Mouse (Mus musculus): ENCODE data around the gene Olig2.
"Not testable (repeated sequence)": the region's sequence is repeated elsewhere in the genome, so short reads cannot be mapped to it uniquely, and the experiment has no call there.

The Olig2 gene

GRCm38 (mm10) chr16:91226883-91227759 is 1.9 kb downstream of the Olig2 start:
- no peak for DNase-seq (ENCODE audit: low spot score)

GRCm38 (mm10) chr16:91227760-91228043 is 2.4 kb downstream of the Olig2 start:
- DNase-seq (ENCODE audit: low spot score) = no peak

DNA sequence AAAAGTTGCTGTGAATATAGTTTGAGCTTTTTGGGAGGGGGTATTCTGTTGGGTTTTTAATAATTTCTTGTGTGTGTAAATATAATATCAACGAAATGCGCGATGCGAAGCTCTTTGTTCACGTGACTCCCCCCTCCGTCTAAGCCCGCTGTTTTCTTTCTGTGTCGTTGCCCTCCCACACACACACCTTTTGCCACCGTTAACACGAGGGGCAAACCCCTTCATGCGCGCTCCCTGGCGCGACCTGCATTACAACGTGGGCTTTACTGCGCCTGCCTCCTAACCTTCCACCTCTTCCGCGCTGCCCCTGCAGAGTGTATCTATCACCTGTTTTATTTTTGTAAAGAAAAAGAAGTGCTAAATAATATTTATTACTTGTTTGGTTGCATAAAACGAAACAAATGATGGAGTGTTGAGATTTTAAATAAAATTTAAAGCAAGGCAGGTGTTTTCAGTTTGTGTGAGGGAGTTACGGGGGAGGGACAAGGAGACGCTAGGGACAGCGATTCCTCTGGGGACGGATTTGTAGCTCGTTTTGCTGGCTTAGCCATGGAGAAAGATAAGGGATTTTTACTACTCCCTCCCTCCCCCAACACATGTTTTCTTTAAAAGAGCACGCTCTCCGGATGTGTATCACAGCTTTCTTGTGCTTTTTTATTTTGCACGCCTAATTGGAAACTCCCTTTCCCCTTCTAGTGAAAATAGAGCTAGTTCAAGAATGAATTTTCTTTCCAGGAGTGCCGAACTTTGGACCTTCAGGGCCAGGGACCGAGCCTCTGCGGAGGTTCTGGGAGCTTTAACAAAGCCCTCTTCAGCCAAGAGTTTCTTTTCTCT is 3.2 kb downstream of the Olig2 start:
- DNase-seq (ENCODE audit: low spot score) = no peak

- no peak for DNase-seq (ENCODE audit: low spot score)
Observed at GRCm38 (mm10) chr16:91229072-91229348, 3.8 kb downstream of the Olig2 start.

DNA sequence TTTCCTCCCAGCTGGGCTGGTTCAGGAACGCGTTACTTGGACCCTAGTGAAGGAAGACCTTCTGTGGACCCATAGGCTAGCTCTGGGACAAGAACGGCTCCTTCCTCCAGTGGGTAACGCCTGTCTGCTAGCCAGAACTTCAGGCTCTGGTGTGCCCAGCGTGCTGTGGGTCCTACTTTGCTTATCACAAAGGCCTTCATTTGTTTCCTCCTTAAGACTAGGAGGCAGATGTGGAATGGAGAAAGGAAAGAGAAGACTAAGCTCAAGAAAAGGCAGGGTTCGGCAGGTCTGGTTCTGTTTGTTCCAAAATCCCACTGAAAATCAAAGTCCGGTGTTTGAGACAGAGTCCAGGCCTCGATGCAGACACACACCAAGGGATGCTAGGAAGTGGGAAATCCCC is 4.4 kb downstream of the Olig2 start:
- DNase-seq (ENCODE audit: low spot score) = no peak

DNA sequence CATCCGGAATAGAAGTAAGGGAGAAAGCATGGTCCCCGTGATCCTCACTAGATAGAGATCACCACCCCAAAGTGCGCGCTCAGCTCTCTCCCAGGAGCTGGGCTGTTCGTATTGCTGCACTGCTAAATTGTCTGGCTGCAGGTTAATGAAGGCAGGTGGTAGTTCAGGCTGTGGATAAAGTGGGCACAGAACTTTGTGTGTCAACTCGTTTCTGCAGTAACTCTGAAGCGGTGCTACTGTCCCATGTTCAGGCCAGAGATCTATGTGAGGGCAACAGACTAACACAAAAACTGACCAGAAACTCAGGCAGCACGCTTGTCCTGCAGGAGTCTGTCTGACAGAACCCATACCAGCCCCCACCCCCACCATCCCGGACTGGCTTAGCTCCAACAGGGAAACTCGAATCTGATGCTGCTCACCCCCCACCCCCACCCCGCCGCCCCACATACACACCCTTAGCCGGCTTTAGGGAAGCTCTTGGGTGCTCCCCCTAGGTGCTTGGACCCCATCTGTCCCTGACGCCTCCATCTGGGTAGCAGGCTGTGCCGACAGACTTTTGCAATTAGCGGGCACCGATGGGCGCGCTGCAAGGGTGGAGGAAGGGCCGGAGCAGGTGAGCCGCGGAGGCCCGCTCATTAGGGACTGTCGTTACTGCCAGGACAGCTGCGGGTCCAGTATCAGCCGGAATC is 6.7 kb downstream of the Olig2 start:
- no peak for DNase-seq (ENCODE audit: low spot score)

GRCm38 (mm10) chr16:91232470-91233240 is 7.4 kb downstream of the Olig2 start:
- no peak for DNase-seq (ENCODE audit: low spot score)

DNA sequence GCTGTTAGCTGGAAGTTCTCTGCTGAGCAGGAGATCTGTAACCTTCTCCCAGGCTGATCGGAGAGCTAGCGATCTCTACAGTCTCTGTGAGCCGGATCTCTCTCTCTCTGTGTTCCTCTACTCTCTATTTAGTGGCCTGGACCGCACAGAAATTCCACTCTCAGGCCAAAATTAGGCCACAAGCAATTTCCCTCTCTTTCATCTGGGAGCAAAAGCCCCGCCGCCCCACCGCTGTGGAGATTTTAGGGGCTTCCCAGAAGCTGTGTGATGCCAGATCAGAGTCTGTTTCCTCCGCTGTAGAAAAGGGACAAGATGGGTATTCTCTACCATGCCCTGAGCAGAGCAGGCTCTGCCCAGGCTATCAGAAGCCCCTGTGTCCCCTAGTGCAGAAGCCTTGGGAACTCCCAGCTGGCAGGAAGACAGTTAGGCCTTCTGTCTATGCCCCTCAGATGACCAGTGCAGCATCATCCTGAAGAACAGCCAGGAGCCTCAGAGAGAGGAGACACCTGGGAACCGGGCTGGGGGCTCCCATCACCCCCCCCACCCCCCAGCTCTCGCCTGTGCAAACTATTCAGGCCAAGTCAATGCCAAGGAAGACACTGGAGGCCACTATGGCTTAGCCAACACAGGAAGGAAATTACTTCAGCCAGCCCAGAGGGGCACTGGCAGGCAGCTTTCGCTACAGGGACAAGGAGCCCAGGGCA is 8.1 kb downstream of the Olig2 start:
- DNase-seq (ENCODE audit: low spot score) = no peak

GRCm38 (mm10) chr16:91239024-91239423 is 13.8 kb downstream of the Olig2 start:
- no peak for DNase-seq (ENCODE audit: low spot score)

DNA sequence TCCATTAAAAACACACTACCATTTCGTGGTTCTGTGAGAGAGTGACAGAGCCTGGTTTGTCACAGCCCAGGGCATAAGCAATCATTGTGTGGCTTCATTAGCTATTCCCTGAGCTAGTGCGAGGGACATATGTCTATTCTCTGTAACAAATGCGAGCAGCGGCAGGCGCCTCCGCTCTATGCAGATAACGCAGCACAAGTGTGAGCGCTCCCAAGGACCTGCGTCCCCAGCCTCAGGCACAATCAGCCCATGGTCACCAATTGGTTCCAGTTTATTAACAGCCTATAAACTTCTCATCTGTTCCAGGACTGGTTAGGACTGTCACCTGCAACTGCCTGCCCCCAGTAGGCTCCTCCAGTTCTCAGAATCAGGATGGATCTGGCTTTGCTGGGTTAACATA is 21.0 kb downstream of the Olig2 start:
- no peak for DNase-seq (ENCODE audit: low spot score)

DNA sequence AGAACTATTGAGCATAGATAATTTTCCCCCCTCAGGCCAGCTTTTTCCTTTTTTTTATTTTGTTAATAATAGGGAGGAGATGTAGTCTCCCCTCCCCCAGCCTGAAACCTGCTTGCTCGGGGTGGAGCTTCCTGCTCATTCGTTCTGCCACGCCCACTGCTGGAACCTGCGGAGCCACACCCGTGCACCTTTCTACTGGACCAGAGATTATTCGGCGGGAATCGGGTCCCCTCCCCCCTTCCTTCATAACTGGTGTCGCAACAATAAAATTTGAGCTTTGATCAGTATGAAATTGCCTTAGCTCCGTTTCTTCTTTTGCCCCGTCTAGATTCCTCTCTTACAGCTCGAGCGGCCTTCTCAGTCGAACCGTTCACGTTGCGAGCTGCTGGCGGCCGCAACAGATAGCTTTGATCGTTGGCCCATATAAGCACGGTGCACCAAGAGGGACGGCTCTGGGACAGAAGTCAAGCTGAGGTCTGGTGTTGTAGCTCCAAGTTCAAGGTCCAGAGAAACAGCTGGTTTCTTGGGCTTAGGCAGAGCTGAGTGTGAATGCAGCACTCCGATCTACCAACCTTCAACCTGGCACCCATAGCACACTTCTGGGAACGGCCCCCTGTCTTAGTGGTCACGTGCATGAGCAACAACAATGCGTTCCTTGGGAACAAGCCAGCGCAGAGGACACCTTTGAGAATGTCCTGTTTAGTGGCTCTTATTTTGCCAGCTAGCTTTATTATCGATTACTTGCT is 30.3 kb downstream of the Olig2 start:
- DNase-seq (ENCODE audit: low spot score) = not testable (repeated sequence)

- DNase-seq (ENCODE audit: low spot score) = no peak
Observed at GRCm38 (mm10) chr16:91258956-91259355, 33.7 kb downstream of the Olig2 start.

- DNase-seq (ENCODE audit: low spot score) = no peak
Observed at GRCm38 (mm10) chr16:91260861-91261260, 35.6 kb downstream of the Olig2 start.

DNA sequence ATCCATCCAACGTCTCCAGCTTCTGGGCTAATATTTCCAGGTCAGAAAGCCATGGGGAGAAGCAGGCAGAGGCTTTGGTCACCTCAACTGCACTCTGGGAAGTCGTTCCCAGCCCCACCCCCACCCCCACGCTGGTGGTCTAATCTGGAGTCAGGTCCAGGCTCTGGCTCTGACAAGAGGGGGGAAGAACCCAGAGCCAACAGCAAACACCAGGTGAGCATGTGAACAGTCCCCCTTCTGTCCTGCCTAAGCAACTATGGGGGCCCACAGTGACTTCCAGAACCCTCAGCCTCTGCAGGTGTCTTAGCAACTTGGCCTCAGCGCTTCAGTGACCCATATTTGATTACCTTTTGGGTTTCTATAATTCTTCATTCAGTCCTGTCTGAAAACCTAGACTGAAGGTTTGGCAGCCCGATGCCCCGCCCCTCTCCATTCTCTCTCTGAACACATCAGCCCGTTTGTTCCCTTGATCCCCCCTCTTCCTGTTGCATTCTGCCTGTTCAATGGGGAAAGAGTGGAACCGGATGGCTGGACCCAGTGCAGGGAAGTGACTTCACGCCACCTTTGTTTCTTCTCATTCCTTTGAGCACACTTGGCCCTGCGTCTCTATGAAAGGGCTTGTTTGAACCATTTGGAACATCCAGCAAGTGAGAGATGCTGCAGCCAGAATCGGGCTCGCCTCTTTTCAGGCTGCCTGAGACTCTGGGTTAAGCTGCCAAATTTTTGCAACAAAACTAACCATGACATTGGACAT is 37.4 kb downstream of the Olig2 start:
- peak; percentile 47 for DNase-seq (ENCODE audit: low spot score)

- DNase-seq (ENCODE audit: low spot score) = no peak
Observed at GRCm38 (mm10) chr16:91265972-91266371, 40.7 kb downstream of the Olig2 start.

GRCm38 (mm10) chr16:91268724-91269452 is 43.6 kb downstream of the Olig2 start:
- DNase-seq (ENCODE audit: low spot score) = no peak

- peak; percentile 69 for DNase-seq (ENCODE audit: low spot score)
Observed at GRCm38 (mm10) chr16:91269468-91270211, 44.4 kb downstream of the Olig2 start, which contains the start of gene Olig1. Gene Olig1, plus strand, starts transcription at chr16:91269772.

DNA sequence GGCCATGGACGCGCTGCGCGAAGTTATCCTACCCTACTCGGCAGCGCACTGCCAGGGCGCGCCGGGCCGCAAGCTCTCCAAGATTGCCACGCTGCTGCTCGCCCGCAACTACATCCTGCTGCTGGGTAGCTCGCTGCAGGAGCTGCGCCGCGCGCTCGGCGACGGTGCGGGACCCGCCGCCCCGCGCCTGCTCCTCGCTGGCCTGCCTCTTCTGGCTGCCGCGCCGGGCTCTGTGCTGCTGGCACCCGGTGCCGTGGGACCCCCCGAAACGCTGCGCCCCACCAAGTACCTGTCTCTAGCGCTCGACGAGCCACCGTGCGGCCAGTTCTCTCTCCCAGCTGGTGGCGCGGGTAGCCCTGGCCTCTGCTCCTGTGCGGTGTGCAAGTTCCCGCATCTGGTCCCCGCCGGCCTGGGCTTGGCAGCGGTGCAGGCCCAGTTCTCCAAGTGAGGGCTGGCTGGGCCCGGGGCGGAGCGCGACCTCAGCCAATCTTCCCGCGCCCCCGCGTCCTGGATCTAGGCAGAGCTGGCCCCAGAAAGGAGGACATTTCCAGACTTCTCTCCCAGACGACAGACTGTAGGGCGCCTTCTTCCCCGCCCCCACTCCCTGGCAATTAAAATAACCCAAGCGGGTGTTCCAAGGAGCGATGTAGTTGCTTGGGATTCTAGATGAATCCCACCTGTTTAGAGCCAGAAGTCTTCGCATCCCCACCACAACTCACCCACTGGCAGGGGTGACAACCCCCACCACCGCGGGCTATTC is 45.1 kb downstream of the Olig2 start:
- DNase-seq (ENCODE audit: low spot score) = no peak

Data from testis, postnatal 14 days (tissue).